Mouse (Mus musculus) retina, postnatal 1 day (tissue): Measurements from ENCODE around the gene Fam19a4.
A peak's percentile ranks its signal among the peaks of the same experiment; 100 is the strongest.

Source experiments
- DNase-seq: peaks from one replicate; pipeline ENCODE4 v3.0.0-alpha.2; 2012

The Fam19a4 gene

DNA sequence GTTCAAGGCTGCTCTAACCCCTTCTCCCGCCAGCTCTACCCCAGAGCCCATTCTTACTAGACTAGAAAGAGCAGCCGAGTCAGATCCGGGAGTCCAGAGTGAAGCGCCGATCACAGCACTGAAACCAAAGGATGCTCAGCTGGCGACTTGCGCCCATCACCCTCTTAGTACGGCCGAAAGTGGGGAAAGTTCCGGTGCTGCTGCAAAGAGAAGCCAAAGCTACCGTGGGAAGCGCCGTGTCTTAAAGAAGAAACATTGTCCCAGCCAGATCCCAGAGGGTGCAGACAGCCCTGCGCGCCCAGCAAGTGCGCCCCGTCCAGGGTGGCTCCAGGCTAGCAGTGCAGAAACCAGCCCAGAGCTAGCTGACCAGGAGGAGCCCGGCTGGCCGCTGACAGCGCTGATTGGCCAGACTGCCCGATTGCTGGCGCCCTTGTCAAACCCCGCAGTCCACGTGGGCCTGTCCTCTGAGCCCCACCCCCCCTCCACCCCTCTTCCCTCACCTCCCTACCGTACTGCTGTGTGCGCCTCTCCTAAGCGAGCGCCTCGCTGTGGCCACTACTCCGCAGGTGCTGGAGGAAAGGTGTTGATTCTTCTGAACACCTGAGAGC is at the start of gene Fam19a4:
Fam19a4 (minus strand) TSS at position 340 of the 608 bp plus-strand sequence.
- peak; percentile 82 for DNase-seq

DNA sequence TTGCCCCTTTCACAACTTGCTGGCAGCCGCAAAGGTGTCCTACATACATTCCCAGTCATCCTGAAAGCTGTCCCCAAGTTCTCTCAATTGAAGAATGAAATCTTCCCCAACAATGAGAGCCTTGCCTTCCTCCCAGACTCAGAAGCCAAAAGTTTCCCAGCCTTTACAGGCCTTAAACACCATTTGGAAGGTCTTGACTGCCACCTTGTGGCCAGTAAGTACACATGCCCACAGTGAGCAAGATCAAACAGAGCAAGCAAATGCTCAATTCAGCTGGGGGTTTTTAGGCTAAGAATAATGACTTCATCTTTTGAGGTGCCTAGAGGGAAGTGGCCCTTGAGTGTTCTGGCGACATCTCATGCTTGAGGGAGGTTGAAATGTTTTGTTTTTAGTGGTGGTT is 46.6 kb upstream of the Fam19a4 start:
- peak; percentile 87 for DNase-seq

DNA sequence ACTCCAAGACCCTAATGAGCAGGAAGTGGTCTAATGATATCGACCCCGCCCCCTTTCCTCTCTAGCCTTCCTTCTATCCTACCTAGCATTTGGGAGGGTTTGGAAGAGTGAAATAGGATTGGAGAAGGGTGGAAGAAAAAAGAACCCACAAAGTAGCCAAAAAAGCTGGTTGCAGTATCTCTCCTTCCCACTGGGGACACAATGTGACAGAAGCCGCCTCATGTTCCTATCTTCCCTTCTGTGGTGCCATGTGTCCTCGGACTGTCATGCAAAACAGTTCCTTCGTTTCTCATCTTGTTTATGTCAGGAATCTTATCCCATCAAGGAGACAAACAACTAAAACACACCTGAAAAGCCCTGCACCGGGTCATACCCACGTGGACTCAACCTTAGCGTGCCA is 45.9 kb upstream of the Fam19a4 start:
- DNase-seq = no peak

GRCm38 (mm10) chr6:97104264-97104852 is 44.1 kb upstream of the Fam19a4 start:
- DNase-seq = peak; percentile 40

- DNase-seq = no peak
These were observed 41.9 kb upstream of the Fam19a4 start for GRCm38 (mm10) chr6:97101958-97102702.

DNA sequence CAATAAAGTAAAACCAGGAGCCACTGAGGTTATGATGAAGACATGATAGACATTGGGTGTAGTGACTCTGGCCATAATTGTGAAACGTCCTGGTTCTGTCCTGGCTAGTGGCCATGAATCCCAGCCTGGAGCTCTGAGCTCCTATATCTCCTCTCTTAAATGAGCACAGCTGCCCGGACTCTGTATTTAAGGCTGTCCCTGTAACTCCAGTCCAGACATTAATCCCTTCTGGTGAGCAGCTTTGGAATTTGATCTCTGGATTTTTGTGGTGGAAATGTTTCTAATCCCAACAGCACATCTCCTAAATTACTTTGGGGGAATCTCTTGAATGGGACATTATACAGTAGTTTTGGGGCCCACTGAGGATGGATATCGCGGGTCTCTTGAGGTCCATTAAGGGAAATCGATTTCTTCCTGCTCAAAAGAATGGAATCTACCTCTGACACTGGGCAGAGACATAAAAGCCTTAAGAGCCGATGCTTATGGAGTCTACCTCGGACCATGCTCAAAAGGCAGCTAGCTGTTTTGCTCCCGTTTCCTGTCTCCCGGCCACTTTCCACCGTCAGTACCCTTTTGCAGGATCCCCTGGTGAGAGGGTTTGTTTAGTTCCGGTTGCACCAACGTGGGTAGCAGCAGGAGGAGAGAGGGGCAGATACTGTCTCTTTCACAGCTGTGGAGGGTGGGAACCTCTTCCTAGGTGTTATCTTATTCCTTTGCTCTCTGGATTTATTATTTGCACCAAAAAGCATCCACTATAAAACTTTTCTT is 41.2 kb upstream of the Fam19a4 start:
- DNase-seq = no peak

GRCm38 (mm10) chr6:97082336-97082735 is 22.1 kb upstream of the Fam19a4 start:
- no peak for DNase-seq

GRCm38 (mm10) chr6:97080016-97080415 is 19.8 kb upstream of the Fam19a4 start:
- DNase-seq = no peak

- DNase-seq = peak; percentile 24
These were observed 614 bp downstream of the Fam19a4 start for GRCm38 (mm10) chr6:97059599-97059998.

DNA sequence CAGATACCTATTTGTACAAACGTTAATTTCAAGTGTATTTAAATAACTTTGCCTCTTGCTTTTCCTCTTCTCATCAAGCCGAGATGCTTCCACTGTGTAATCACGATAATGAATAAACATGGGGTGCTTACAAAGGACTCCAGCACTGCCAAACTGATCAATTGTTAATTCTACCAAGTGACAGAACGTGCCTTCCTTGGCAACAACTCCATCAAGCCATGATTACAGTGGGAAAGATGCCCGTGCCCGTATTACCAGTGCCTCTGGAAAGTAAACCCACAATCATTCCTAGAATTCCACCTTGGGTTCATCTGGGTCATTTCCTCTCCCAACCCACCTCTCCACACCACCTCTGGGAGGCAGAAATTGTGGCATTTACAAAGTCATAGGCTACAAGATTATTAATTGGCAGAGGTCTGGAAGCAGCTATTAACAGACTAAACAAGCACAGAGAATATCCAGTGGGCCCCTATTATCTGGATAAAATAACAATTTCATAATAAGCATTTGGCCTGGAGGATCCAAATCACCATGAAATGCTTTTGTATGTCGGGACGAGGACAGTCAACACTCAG is 7.9 kb downstream of the Fam19a4 start:
- DNase-seq = no peak

GRCm38 (mm10) chr6:97048403-97048802 is 11.8 kb downstream of the Fam19a4 start:
- DNase-seq = peak; percentile 56

GRCm38 (mm10) chr6:97046541-97046940 is 13.7 kb downstream of the Fam19a4 start:
- DNase-seq = no peak

DNA sequence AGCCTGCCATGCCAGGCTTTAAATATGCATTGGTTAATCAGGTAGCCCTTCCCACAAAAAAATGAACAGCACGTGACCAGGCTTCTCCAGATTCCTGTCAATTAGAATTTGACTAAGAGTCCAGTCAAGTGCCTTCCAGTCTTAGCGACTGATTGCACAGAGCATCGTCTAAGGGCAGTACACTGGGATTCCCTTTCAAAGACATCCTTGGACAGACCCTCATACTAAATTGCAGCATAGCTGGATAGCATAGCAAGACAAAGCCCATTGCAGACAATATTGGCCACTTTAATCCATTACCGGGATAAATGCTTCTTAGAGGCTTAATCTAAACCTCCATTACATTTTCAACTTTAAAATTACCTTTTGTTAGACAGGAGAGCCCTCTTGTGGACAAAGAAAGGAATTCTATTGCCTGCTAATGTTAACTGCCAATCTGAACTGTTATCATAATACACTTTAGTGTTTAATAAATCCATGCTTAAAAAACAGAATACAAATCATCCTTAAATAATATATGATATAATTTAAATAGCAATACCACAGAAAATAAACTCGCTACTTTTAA is 33.0 kb downstream of the Fam19a4 start:
- peak; percentile 70 for DNase-seq

GRCm38 (mm10) chr6:97019323-97019722 is 40.9 kb downstream of the Fam19a4 start:
- no peak for DNase-seq

- DNase-seq = no peak
These were observed 43.5 kb downstream of the Fam19a4 start for GRCm38 (mm10) chr6:97016711-97017110.

- no peak for DNase-seq
These were observed 44.2 kb downstream of the Fam19a4 start for GRCm38 (mm10) chr6:97016018-97016417.

DNA sequence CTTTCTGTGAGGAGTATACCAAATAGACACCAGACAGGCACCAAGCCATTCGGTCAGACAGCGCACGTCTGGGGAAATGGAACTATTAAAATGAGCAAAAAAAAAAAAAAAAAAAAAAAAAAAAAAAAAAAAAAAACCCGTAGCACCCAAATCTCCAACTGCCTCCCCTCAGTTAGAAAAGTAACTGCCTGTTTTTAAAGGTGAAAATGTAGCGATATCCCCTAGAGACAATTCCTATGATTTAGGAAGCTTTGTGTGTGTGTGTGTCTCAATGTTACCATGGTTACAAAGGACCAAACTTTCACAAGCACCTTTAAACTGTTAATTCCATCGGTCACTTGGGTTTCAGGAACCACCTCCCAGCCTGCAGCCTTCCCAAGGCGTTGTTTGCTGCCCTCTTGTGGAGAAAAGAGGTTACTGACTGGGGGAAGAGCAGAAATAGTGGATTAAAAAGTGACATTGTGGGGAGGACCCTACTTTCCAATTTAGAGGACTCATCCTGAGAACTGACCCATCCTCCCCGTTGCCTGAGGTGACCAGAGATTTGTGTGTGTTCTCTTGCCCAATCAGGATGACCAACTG is 53.6 kb downstream of the Fam19a4 start:
- peak; percentile 85 for DNase-seq

GRCm38 (mm10) chr6:97005038-97005437 is 55.2 kb downstream of the Fam19a4 start:
- DNase-seq = peak; percentile 52

DNA sequence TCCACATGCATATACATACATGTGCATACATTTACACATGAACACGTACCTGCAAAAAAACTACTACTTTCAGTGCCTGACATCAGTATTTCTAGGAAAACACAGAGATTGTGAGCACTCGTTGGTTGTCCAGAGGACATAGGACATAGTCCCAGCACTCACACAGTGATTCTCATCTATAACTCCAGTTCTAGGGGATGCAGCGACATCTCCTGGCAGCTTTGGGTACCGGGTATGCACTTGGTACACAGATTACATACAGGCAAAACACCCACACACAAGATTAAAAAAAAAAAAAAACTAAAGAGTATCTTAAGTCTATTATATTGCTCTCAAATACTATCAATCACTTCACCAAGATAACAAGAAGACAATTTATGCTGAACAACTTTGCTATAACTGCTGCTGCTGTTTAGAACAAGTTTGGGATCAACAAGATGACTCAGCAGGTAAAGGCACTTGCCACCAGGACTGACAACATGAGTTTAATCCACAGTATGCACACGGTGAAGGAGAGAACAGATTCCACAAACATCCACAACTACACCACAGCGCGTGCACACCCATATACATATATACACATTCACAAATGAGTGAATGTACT is 64.6 kb downstream of the Fam19a4 start:
- DNase-seq = no peak

- peak; percentile 56 for DNase-seq
These were observed 68.5 kb downstream of the Fam19a4 start for GRCm38 (mm10) chr6:96991741-96992140.

DNA sequence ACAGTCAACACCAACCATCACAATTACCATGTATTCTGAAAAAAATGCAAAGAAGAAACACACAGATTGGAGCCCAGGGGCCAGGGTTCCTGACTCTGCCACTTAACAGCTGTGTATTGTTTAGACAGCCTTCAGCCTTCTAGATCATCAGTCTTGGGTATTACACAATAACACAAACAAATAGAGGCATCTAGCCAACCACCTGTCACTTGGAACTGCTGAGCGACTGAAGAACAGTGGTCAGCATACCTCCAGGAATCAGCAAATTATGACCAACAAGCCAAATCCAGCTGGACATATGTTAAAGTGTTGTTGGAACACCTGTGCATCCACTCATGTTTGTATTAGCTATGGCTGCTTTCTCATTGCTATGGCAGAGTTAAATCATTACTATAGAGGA is 82.7 kb downstream of the Fam19a4 start:
- no peak for DNase-seq

DNA sequence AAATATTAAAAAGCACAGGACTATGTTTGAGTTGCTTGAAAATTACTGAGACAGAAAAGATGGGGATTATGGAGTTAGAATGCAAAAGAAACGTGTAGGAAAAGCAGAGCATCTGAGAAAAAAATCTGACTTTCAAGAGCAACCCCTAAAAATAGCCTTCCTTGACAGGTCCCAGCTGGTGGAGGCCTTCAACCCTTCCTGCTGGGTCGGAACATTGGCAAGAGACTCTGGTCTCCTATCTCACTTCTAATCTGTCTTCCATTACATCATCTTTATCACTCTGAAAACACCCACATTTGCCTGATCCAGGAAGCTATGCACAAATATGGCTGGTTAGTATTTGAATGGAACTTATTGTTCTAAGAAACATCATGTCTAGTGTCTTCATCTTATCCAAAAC is 115.4 kb downstream of the Fam19a4 start:
- DNase-seq = no peak
